Mouse (Mus musculus): ENCODE data around the gene Gm9573.
A peak's percentile ranks its signal among the peaks of the same experiment; 100 is the strongest.

Gene Gm9573

GRCm38 (mm10) chr17:35626537-35626936 lies at the start of gene Gm9573:
TSS of gene Gm9573 (minus strand) at chr17:35626637.
- no peak for DNase-seq

DNA sequence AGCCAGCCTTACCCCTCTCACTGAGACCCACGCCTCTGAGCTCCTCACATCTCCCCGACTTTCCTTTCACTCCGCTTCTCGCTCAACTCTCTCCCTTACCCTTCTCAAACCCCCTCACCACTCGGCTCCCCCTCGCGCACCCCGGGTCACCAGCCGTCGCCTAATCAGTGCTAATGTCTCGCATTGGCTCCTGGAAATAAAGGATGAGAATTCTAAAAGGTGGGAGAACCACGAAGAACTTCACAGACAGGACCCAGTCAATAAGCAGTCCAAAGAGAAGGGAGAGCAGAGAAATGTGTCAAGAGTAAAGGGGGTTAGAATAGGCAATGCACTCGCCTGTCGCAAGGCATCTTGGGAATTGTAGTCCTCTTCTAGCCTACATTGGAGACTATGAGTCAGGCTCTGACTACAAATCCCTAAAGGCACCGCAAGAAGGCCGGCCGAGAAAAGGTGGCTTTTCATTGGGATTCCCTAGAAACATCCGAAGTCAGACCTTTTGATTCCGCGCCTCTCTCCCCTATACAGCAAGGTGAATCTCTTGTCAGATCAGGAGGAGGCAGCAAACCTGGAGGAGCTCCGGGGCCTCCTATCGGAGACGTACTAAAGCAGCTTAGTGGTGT lies 47.1 kb upstream of the Gm9573 start, which contains the start of gene Gtf2h4:
TSS of gene Gtf2h4 (minus strand) at position 324 of the 620 bp plus-strand sequence.
- DNase-seq: peak; percentile 93

GRCm38 (mm10) chr17:35672527-35672926 lies 46.1 kb upstream of the Gm9573 start:
- DNase-seq: no peak

GRCm38 (mm10) chr17:35671846-35672245 lies 45.4 kb upstream of the Gm9573 start:
- no peak for DNase-seq

- no peak for DNase-seq
Measured at GRCm38 (mm10) chr17:35669731-35670130, 43.3 kb upstream of the Gm9573 start.

DNA sequence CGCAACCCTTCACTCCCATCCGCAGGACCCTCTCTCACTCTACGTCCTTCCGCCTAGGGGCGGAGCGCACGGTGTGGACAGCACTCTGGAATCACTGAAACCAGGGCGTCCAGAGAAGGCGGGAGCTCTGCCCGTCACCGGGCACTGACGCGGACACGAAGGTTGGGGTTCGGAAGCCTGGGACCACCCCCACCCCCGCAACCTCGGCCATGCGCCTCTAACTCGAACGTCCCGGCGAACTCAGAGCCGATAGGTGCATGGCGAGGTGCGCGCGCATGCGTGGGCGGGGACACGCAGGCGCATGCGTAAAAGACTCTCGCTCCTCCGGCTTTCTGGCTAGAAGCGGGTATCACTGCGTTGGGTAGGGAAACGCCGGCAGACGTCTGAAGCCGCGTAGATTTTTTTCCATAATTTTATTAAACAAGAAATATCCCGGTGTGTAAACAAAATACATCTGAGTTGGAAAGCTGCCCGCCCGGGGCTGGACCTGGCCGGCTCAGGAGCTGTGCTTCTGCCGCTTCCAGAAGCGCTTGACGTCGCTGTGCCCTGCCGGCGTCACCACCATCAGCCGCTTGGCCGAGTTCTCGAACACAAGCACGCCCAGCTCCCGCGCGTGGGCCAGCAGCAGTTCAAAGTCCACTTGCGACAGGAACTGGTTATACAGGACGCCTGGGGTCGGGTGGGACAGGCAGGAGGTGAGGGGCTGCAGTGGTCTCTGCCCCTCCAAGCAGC lies 41.1 kb upstream of the Gm9573 start, which contains the start of gene Vars2:
TSS of gene Vars2 (minus strand) at position 259 of the 732 bp plus-strand sequence.
- DNase-seq: peak; percentile 98

- DNase-seq: peak; percentile 55
Measured at GRCm38 (mm10) chr17:35666851-35667256, 40.4 kb upstream of the Gm9573 start.

- peak; percentile 63 for DNase-seq
Measured at GRCm38 (mm10) chr17:35665957-35666515, 39.6 kb upstream of the Gm9573 start.

GRCm38 (mm10) chr17:35653086-35653485 lies 26.6 kb upstream of the Gm9573 start:
- no peak for DNase-seq

DNA sequence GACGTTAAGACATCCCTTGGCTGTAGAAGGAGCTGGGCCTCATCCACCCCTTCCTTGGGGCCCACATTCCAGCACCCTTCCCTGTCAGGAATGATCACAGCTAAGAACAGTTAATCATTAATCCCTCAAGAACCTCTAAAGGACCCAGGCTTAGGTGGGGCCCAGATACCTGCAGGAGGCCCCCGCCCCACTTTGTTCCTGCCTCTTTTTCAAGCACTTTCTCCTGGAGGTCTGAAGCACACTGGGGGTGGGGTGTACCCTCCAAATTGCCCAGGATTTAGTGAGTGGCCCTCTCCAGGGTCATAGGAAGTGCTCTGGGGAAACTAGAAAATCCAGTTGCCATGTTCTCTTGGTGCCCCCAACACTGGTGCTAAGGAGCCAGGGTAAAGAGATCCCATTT lies 23.0 kb upstream of the Gm9573 start:
- peak; percentile 45 for DNase-seq

GRCm38 (mm10) chr17:35643609-35644236 lies 17.3 kb upstream of the Gm9573 start, which contains the start of gene Mucl3:
TSS of gene Mucl3 (minus strand) at chr17:35643695.
- no peak for DNase-seq

DNA sequence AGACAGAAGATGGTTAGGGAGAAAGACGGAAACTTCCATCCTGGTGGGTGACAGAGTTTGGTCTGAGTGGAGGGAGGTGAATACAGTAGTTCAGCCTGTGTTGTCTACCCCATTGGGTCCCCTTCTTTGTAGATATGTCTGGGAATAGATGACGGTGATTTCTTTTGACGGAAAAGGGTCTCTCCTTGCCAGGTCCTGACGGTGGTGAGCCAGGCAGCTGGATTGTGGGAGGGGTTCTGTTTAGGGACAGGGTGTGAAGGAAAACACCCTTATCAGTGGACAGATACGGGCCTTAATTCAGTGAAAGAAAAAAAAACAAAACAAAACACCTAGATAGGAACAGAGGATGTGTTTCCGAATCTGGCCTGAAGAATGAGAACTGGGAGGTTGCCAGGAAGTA lies 12.9 kb upstream of the Gm9573 start:
- DNase-seq: no peak

- DNase-seq: peak; percentile 80
Measured at GRCm38 (mm10) chr17:35638475-35639190, 12.2 kb upstream of the Gm9573 start.

DNA sequence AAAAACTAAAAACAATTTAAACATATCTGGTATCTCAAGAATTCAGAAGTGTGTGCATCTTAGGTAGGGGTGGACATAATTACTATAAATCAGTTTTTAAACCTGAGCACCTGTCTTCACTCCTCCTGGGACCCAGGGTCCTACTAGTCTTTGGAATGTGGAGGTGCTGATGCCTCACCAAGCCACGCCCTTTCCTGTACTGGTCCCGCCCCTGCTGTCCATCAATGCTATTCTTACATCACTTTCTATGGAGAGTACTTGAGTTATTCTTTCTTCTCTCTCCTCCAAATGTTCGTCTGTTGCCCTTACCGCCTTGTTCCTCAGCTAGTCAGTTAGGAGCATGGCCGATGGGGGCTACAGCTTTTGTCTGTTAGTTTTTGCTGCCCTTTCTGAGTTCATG lies 9.9 kb upstream of the Gm9573 start:
- peak; percentile 60 for DNase-seq

- DNase-seq: peak; percentile 84
Measured at GRCm38 (mm10) chr17:35635699-35636111, 9.3 kb upstream of the Gm9573 start.

DNA sequence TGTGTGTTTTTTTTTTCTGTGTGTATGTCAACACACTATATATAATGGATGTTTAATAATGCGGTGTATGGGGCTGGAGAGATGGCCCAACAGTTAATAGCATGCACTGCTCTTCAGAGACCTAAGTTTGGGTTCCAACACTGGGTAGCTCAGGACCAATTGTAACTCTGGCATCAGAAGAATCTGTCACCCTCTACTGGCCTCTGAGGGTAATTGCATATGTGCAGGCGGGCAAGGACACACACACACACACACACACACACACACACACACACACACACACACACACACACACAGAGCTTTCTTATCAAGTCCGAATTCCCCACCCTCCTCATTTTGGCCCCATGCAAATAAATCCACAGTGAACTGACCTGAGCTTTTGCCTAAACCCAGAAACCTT lies 8.8 kb upstream of the Gm9573 start:
- no peak for DNase-seq

DNA sequence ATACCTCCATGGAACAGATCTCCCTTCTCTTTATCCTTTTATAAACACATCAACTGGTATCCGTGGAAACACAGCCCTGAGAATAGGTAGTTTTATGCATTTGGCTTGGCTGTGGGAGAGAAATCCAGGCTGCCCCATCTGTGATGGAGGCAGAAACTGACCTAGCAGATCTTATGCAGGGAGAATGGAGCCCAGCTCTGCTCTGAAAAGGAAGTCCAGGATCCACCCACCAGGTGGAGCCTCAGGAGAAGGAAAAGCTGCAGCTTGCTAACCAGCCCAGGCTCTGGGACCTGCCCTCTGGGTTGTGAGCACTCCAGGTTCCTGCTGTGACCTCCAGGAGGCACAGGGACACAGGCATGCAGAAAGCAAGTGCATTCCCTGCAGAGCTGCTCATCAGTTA lies 7.6 kb upstream of the Gm9573 start:
- peak; percentile 69 for DNase-seq

DNA sequence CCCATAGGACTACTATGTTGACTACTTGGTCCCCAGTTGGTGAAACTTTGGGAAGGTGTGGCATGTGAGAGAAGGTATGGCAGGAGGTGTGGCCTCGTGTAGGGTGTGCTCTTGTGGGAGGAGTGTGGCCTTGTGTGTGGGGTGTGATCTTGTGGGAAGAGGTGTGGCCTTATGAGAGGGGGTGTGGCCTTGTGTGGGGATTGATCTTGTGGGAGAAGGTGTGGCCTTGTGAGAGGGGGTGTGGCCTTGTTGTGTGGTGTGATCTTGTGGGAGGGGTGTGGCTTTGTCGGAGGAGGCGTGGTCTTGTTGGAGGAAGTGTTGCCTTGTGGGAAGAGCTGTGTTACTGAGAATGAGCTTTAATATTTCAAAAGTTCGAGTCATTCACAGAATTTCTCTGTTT lies 9.3 kb downstream of the Gm9573 start:
- DNase-seq: no peak

- no peak for DNase-seq
Measured at GRCm38 (mm10) chr17:35601736-35602354, 24.6 kb downstream of the Gm9573 start.

GRCm38 (mm10) chr17:35601249-35601648 lies 25.2 kb downstream of the Gm9573 start, which contains the start of gene Sfta2:
TSS of gene Sfta2 (plus strand) at chr17:35601549.
- no peak for DNase-seq

GRCm38 (mm10) chr17:35597399-35597798 lies 29.0 kb downstream of the Gm9573 start:
- DNase-seq: no peak

DNA sequence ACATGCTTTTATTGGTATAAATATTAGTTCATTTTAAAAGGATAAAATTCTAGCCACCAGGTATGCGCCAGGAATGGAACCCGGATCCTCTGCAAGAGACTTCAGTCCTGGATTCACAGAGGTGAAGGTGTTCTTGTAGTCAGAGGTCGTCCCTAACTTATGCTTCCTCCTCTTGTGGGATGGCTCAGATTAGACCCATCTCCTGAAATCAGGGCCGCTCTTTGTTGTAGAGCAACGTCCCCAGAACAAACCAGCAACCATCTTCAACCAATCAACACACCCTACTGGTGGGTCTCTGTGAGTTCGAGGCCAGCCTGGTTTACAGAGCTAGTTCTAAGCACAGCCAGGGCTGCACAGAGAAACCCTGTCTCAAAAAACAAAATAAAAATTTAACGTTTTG lies 32.0 kb downstream of the Gm9573 start:
- no peak for DNase-seq

All from kidney, postnatal 10 days (tissue).